Mouse (Mus musculus) left cerebral cortex, postnatal 4 days (tissue): ENCODE measurements around the gene Tifa. TPM values are rescaled to one million over a fixed set of nuclear protein-coding genes. Genes with fewer than 3 reads are reported as not detected.

Source experiments
- DNase-seq: peaks from one replicate; pipeline ENCODE4 v3.0.0-alpha.2; 2022
- intact Hi-C: fragments of 180-260 bp; cut with DNase I; formaldehyde crosslinking; loops from one replicate; pipeline ENCODE4 v1.15.1; 2025
- total RNA-seq, 2 experiments: library from RNA; stranded (reverse); gene quantifications; 2 replicates each; pipeline ENCODE4 v1.2.3; 2021

Tifa gene
- 1 to 10 TPM; 1.6 to 2.1 TPM for total RNA-seq

DNA sequence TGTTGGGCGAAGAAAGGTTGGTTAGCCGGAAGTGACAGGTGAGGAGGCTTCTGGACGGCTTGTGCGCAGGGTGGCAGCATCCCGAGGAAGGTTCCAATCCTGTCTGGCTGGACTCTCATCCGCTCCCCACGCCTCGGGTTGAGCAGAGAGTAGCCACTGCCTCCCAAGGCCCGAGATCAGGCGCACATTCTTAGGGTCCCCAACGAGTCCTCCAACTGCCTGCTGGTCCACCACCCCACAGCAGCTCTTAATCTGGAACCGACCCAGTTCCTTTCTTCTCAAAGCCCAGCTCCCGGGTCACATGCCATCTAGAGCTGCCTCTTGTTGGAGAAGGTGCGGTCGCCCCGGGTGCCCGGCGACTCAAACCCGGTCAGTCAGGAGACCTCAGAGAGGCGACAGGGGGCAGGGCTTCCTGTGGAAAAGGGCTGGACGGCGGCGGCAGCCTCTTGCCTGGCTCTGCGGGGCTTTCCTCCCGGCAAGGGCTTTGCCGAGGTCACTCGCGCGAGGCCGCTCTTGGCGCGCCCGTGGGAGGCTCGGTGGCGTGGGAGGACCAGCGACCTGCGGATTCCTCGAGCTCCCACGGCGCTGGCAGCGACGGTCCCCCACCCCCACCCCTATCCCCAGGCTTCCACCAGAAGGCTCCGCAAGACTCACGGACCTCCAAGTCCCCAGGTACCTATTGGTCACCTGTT lies at the start of gene Tifa:
Gene Tifa, plus strand, starts transcription at position 306 of the 692 bp plus-strand sequence.
- DNase-seq, result peak; percentile 46
- intact Hi-C loops, result no loop called here

DNA sequence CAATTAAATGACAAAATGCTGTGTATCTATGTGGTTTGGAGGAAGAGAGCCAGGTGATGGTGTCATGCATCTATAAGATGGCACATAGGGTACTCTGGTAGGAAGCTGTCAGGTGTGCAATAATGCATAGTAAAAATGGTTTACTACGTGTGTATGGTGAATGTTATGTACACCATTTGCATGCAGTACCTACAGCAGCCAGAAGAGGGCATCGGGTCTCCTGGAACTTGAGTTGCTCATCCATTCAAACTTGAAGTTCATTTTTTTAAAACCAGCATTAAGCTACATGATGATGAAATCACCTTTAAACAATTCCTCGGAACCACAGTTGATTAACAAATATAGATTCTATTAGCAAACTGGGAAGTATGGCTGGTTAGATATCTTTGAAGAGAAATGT lies 48.1 kb upstream of the Tifa start:
- intact Hi-C loops, result no loop called here

GRCm38 (mm10) chr3:127743614-127744365 lies 45.8 kb upstream of the Tifa start:
- DNase-seq, result no peak
- intact Hi-C loops, result no loop called here

More for the DNA sequence above, 48.1 kb upstream of the Tifa start:
- no peak for DNase-seq

DNA sequence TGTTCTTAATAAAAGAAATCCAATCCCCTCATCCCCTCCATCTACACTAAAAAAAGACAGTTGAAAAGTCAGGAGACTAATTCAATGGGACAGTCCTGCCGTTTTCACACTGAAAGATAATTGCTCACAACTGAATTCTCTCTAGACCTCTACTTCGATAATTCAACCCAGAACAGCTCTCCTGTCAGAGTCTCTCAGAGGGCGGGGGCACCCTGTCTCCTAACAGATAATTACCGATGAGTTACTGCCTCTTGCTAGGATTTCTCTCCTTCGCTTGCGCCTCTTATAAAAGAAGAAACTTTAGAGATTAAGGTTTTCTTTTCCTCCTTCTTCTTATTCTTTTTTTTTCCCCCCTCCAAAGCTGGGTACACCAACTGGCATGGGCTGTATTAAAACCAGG lies 44.1 kb upstream of the Tifa start:
- intact Hi-C loops, result no loop called here
- DNase-seq, result no peak

GRCm38 (mm10) chr3:127745911-127746640 lies 43.5 kb upstream of the Tifa start:
- DNase-seq, result no peak
- intact Hi-C loops, result no loop called here

DNA sequence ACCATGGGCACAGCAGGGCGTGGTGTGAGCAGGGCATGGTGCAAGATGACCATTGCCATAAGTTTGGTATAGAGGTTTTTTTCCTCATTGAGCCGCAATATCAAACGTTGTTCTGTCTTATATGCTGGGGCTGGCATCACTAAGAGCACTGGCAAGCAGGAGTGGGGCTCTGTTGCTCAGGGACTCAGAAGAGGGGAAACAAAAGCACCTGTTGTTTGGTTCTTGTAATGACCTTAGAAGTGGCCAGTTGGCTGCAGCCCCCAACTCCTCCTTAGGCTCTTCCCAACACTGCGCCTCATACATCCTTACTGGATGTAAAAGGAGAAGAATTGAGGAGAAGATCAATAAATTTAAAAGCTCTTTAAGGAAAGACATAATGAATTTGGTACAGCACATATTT lies 41.0 kb upstream of the Tifa start:
- intact Hi-C loops, result no loop called here

DNA sequence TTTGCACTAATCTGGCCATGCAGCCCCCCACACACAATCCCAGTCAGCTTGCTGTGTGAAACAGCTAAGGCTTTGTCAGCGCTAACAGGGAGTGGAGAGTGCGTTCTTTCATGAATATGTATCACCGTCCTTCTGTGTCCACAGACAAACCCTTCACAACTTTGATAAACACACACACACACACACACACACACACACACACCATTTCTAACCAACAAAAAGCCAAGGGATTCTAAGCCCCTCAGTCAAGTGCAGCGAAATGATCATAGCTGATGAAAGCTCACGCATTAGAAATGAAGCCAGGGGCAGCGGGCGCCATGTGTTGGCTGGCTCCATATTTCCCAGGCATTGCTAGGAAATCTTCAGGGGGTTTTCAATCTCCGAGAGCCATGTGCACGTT lies 40.3 kb upstream of the Tifa start:
- DNase-seq, result no peak
- intact Hi-C loops, result no loop called here

More for the DNA sequence above, 41.0 kb upstream of the Tifa start:
- no peak for DNase-seq

DNA sequence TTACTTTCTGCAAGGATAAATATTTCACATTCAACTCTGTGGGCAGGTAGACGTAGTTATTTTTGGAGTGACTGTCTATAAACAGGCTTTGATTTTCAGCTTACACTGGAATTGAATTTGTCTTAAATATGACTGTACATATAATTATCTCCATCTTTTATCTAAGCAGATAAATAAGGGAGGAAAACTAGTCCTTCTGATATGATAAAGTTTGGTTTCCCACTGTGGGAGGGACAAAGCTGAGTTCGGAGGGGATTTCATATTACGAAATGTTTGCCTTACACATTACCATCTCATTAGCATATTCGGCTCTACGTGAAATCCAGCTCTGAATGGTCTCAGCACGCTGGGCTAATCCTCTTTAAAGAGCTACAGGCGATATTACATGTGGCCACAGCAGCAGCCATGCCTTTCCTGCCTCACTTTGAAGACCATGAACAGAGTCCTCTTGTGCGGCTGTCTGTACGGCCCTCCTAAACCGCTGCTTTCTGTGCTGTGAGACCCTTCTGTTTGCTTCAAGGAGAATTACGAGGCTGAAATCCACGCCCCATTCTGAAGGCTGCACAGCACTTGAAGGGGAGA lies 39.5 kb upstream of the Tifa start:
- intact Hi-C loops, result no loop called here
- no peak for DNase-seq

DNA sequence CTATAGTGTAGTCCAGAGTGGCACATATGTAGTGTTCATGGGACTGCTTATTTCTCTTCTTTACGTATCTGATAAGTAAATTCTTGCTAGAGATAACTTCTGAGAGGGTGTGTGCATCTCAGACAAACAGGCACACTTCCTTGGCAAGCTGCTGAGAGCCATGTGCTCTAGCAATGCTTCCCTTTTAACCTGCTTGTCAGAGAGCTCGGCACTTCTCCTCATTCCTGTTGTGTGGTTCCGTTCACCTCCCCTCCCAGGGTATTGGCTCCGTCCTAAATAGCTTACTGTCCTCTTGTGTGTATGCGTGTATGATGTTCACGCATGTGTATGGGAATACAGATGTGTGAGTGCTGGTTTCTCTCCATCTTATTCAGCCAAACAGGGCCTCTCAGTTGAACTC lies 33.1 kb upstream of the Tifa start:
- DNase-seq, result no peak
- intact Hi-C loops, result loop anchor here (5.0 kb wide), 2 partner anchors 124 to 184 kb away; partner anchors contain the start of gene Neurog2

DNA sequence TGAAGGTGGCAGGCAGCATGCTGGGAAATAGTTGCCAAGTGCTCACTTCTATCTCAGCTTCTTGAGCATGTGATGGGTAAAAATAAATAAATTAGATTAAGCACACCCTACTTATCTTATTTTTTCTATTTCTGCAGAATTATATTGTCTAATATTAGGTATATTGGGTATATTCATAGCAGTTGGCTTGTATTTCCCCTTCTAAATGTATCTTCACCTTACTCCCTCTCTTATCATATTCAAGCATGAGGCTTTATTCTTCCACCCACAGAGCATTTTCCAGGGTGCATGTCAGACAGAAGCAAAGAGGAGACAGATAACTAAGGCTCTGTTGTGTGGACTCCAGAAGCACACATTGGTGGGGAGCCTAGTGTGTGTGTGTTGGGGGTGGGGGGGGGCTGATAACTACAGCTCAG lies 31.7 kb upstream of the Tifa start:
- no peak for DNase-seq
- intact Hi-C loops, result loop anchor here (5.0 kb wide), 2 partner anchors 126 to 186 kb away; partner anchors contain the start of gene Neurog2

- intact Hi-C loops, result loop anchor here (5.0 kb wide), 2 partner anchors 127 to 187 kb away; partner anchors contain the start of gene Neurog2
- no peak for DNase-seq
These were observed 30.8 kb upstream of the Tifa start for GRCm38 (mm10) chr3:127758806-127759205.

DNA sequence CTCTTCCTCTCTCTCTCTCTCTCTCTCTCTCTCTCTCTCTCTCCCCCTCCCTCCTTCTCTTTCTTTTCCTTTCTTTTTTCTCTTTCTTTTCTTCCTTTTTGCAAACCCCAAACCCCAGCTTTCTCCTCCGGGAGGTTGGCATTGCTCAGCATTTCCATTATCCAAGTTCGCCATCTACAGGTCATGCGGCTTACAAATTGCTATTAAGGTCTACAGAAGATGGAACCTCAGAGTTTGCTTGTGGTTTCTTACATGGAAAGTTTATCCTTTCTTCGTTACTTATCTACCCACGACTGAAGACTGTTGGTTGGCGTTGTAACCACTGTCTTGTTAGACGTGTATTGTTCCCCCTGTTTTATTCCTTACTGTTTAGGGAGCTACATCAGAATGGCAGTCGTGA lies 30.4 kb upstream of the Tifa start:
- intact Hi-C loops, result loop anchor here (5.0 kb wide), 2 partner anchors 127 to 187 kb away; partner anchors contain the start of gene Neurog2
- peak; percentile 45 for DNase-seq

GRCm38 (mm10) chr3:127762403-127762802 lies 27.2 kb upstream of the Tifa start:
- intact Hi-C loops, result no loop called here

GRCm38 (mm10) chr3:127763076-127763612 lies 26.5 kb upstream of the Tifa start:
- peak; percentile 84 for DNase-seq
- intact Hi-C loops, result no loop called here

More at GRCm38 (mm10) chr3:127762403-127762802, 27.2 kb upstream of the Tifa start:
- no peak for DNase-seq

DNA sequence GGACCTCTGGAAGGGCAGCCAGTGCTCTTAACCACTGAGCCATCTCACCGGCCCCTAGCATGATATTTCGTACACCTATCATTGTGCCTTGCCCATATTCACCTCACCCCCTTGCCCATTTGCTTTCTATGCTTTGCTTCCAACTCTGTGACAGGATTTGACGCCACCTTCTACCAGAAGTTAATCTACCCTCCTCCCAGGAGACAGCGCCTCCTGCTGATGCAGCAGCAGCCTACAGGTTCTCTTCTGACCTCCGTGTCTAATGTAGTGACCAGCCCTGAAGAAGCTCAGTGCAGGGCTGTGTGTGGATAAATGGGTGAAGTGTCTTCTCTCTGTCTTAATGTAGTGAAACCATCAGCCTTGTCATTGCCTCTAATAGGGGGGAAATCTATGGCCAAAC lies 25.1 kb upstream of the Tifa start:
- intact Hi-C loops, result no loop called here
- DNase-seq, result no peak

DNA sequence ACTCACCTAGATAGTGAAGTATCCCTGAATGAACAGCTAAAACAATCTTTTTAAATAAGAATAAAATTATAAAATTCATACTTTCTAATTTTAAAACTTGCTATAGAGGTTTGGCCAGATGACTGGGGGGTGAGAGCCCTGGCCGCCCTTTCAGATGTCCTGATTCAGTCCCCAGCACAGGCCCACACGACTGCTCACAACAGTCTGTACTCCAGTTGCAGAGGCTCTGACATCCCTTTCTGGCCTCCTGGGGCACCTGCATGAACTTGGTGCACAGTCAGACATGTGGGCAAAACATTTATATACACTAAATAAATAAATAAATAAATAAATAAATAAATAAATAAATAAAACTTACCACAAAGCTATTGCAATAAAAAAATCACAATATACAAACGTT lies 23.6 kb upstream of the Tifa start:
- intact Hi-C loops, result no loop called here
- DNase-seq, result no peak

GRCm38 (mm10) chr3:127769146-127769545 lies 20.5 kb upstream of the Tifa start:
- no peak for DNase-seq
- intact Hi-C loops, result no loop called here

GRCm38 (mm10) chr3:127780021-127780644 lies 9.5 kb upstream of the Tifa start, which contains the start of gene Alpk1:
Alpk1 (minus strand) TSS chr3:127780527.
- intact Hi-C loops, result no loop called here
- DNase-seq, result peak; percentile 30

- intact Hi-C loops, result no loop called here
- DNase-seq, result no peak
These were observed 8.7 kb upstream of the Tifa start for GRCm38 (mm10) chr3:127780921-127781320.

GRCm38 (mm10) chr3:127782921-127783320 lies 6.7 kb upstream of the Tifa start:
- intact Hi-C loops, result no loop called here
- no peak for DNase-seq
